Mouse (Mus musculus): ENCODE data around the gene 4930432M17Rik.

The 4930432M17Rik gene

GRCm38 (mm10) chr3:121672135-121672790, 1.7 kb downstream of the 4930432M17Rik start:
- no peak for DNase-seq (ENCODE audit: low spot score in 2 of 2)

GRCm38 (mm10) chr3:121678935-121679334, 8.4 kb downstream of the 4930432M17Rik start:
- DNase-seq (ENCODE audit: low spot score in 2 of 2) = no peak

- no peak for DNase-seq (ENCODE audit: low spot score in 2 of 2)
Observed at GRCm38 (mm10) chr3:121679443-121679842, 8.9 kb downstream of the 4930432M17Rik start.

GRCm38 (mm10) chr3:121680187-121680586, 9.6 kb downstream of the 4930432M17Rik start:
- no peak for DNase-seq (ENCODE audit: low spot score in 2 of 2)

- DNase-seq (ENCODE audit: low spot score in 2 of 2) = no peak
Observed at GRCm38 (mm10) chr3:121682439-121683411, 12.2 kb downstream of the 4930432M17Rik start.

- DNase-seq (ENCODE audit: low spot score in 2 of 2) = no peak
Observed at GRCm38 (mm10) chr3:121684552-121684951, 14.0 kb downstream of the 4930432M17Rik start.

GRCm38 (mm10) chr3:121684963-121685362, 14.4 kb downstream of the 4930432M17Rik start:
- DNase-seq (ENCODE audit: low spot score in 2 of 2) = no peak

GRCm38 (mm10) chr3:121685985-121686384, 15.4 kb downstream of the 4930432M17Rik start:
- DNase-seq (ENCODE audit: low spot score in 2 of 2) = no peak

- peak in 1 of 2 experiments; percentile 26 for DNase-seq (ENCODE audit: low spot score in 2 of 2)
Observed at GRCm38 (mm10) chr3:121686408-121686911, 15.9 kb downstream of the 4930432M17Rik start.

GRCm38 (mm10) chr3:121687741-121688140, 17.2 kb downstream of the 4930432M17Rik start:
- DNase-seq (ENCODE audit: low spot score in 2 of 2) = no peak

GRCm38 (mm10) chr3:121689029-121689428, 18.5 kb downstream of the 4930432M17Rik start:
- DNase-seq (ENCODE audit: low spot score in 2 of 2) = no peak

- no peak for DNase-seq (ENCODE audit: low spot score in 2 of 2)
Observed at GRCm38 (mm10) chr3:121689697-121690096, 19.1 kb downstream of the 4930432M17Rik start.

GRCm38 (mm10) chr3:121693001-121693730, 22.6 kb downstream of the 4930432M17Rik start:
- no peak for DNase-seq (ENCODE audit: low spot score in 2 of 2)

- no peak for DNase-seq (ENCODE audit: low spot score in 2 of 2)
Observed at GRCm38 (mm10) chr3:121693746-121694145, 23.2 kb downstream of the 4930432M17Rik start.

GRCm38 (mm10) chr3:121697169-121697568, 26.6 kb downstream of the 4930432M17Rik start:
- no peak for DNase-seq (ENCODE audit: low spot score in 2 of 2)

- DNase-seq (ENCODE audit: low spot score in 2 of 2) = no peak
Observed at GRCm38 (mm10) chr3:121699401-121699800, 28.8 kb downstream of the 4930432M17Rik start.

- no peak for DNase-seq (ENCODE audit: low spot score in 2 of 2)
Observed at GRCm38 (mm10) chr3:121699849-121700248, 29.3 kb downstream of the 4930432M17Rik start.

GRCm38 (mm10) chr3:121700364-121700952, 29.9 kb downstream of the 4930432M17Rik start:
- DNase-seq (ENCODE audit: low spot score in 2 of 2) = peak; percentile 55 to 78

GRCm38 (mm10) chr3:121703155-121703879, 32.8 kb downstream of the 4930432M17Rik start:
- no peak for DNase-seq (ENCODE audit: low spot score in 2 of 2)

- no peak for DNase-seq (ENCODE audit: low spot score in 2 of 2)
Observed at GRCm38 (mm10) chr3:121703880-121704243, 33.3 kb downstream of the 4930432M17Rik start.

GRCm38 (mm10) chr3:121706087-121706486, 35.5 kb downstream of the 4930432M17Rik start:
- no peak for DNase-seq (ENCODE audit: low spot score in 2 of 2)
